Mouse (Mus musculus): ENCODE measurements around the gene Gm10577. TPM values are rescaled to one million over a fixed set of nuclear protein-coding genes. Genes with fewer than 3 reads are reported as not detected.

Gm10577 gene
- total RNA-seq, 2 experiments from 2014 or later, result not detected

- no peak for DNase-seq (ENCODE audit: extremely low spot score in 1 of 2, low spot score in 1 of 2)
These were observed 24.3 kb downstream of the Gm10577 start for GRCm38 (mm10) chr4:100996060-100996651.

GRCm38 (mm10) chr4:100995617-100996016 is 24.9 kb downstream of the Gm10577 start:
- DNase-seq (ENCODE audit: extremely low spot score in 1 of 2, low spot score in 1 of 2), result no peak

GRCm38 (mm10) chr4:100994442-100995255 is 25.8 kb downstream of the Gm10577 start:
- no peak for DNase-seq (ENCODE audit: extremely low spot score in 1 of 2, low spot score in 1 of 2)

- DNase-seq (ENCODE audit: extremely low spot score in 1 of 2, low spot score in 1 of 2), result no peak
These were observed 28.4 kb downstream of the Gm10577 start for GRCm38 (mm10) chr4:100992086-100992485.

- DNase-seq (ENCODE audit: extremely low spot score in 1 of 2, low spot score in 1 of 2), result no peak
These were observed 29.5 kb downstream of the Gm10577 start for GRCm38 (mm10) chr4:100990996-100991395.

GRCm38 (mm10) chr4:100988231-100988799 is 32.2 kb downstream of the Gm10577 start:
- DNase-seq (ENCODE audit: extremely low spot score in 1 of 2, low spot score in 1 of 2), result no peak

GRCm38 (mm10) chr4:100987187-100987586 is 33.3 kb downstream of the Gm10577 start:
- DNase-seq (ENCODE audit: extremely low spot score in 1 of 2, low spot score in 1 of 2), result no peak

- no peak for DNase-seq (ENCODE audit: extremely low spot score in 1 of 2, low spot score in 1 of 2)
These were observed 43.0 kb downstream of the Gm10577 start for GRCm38 (mm10) chr4:100977522-100977921.

GRCm38 (mm10) chr4:100974455-100975035 is 46.0 kb downstream of the Gm10577 start:
- DNase-seq (ENCODE audit: extremely low spot score in 1 of 2, low spot score in 1 of 2), result no peak

- no peak for DNase-seq (ENCODE audit: extremely low spot score in 1 of 2, low spot score in 1 of 2)
These were observed 46.6 kb downstream of the Gm10577 start for GRCm38 (mm10) chr4:100973641-100974454.

Other genes with a start within 250 kb of the Gm10577 start
- 10 to 100 TPM; 30.0 to 32.0 TPM for gene Cachd1, start 244.0 kb downstream of the Gm10577 start, total RNA-seq (2021)
- gene Raver2, start 48.3 kb upstream of the Gm10577 start, total RNA-seq (2021), result 10 to 100 TPM; 45.1 to 52.3 TPM
- gene Jak1, start 244.6 kb upstream of the Gm10577 start, total RNA-seq (2021), result 100 to 1,000 TPM; 118 to 121 TPM

All from layer of hippocampus, postnatal 25 days (tissue).